Mouse (Mus musculus): ENCODE measurements around the gene Smim6. TPM values are rescaled to one million over a fixed set of nuclear protein-coding genes. Genes with fewer than 3 reads are reported as not detected.

Gene Smim6
- polyA plus RNA-seq, 1 experiment from 2014 or later = 0.77 TPM

DNA sequence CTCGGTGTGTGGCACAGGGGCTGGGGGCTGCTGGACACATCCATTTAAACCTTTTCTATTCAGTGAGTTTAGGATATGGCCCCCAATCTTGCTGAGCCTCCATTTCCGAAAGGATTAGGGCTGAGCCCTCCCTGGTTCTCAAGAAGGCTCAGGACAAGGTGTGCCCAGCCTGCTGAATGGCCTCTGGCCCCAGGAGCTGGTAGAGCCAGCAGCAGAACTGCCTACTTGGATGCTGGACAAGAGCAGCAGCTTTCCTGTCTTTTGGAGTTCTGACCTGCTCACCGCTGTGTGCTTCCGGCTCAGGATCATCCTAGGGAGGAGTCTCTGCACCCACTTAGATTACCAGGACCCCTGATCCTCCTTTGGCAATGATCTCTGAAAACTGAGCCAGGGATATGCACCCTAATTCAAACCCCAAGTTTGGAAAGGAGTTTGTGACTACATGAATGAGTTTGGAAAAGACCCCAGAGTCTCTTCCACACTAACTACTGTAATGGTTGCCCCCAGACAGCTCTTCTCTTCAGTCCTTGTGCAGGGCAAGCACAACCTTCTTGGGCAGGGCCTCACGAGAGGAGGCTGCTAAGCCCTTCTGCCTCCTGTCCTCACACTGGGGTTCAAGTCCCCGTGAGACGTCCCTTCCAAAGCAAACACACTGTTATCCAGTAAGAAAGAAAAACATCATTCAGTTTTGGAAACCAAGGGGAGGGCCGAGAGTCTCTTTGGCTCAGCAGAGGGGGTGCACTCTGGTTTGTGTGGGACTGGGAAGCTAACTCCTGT lies 11.1 kb upstream of the Smim6 start:
- Histone ChIP-seq H3K4me1 (replicated peaks) (peaks cover 75% of the 10 kb centered on the region), H3K36me3 (peaks cover 16% of the 10 kb centered on the region), H3K4me2 (peak overlapping the region; percentile 65), H3K4me3 (peak overlapping the region; percentile 39), H3K9me3 (replicated peaks) (no peaks in the 10 kb centered on the region), H3K27ac (ENCODE audit: poor library complexity, severe bottlenecking) (peak overlapping the region; percentile 96), H3K27me3 (replicated peaks) (no peaks in the 10 kb centered on the region), H3K9ac (peak overlapping the region; percentile 62)
- no peak for ATAC-seq (ENCODE audit: insufficient number of reproducible peaks, low FRiP score)
- 59% methylated on average over 8 of the region's 8 CpGs for WGBS

DNA sequence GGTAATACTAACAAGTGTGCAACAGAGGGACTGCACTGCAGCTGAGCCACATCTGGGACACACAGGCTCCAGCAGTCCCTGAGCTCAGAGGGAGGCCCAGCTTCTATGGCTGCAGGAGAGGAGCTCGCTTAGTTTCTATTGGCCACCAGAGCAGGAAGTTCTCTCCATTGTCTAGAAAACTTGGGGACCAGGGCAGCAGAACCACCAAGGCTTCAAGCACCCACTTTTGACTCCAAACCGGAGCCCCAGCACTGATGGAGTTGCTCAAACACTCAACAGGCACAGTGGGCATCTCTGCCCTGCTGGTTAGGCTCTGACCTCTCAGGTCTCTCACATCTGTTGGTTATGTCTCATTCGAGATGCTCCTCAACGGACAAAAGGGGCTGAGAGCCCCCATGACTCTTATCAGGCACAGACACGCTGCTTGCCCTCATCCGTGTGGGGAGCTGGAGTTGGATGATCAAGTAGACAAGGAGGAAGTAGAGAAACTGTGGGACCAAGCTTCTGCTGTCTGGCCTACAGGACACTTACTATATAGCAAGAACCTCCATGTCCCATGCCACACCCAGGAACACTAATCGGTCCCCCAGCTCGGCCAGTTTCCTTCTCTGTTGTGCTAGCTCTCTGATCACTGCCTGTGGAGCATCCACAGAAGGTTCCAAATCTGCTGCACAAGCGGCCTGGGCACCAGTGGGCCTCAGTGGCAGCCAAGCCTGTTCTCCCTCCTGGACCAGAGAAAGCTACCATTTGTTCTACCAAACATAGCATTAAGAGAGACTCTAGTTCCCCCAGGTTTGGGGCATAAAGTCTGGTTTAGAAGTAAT lies 10.3 kb upstream of the Smim6 start:
- Histone ChIP-seq H3K27me3 (replicated peaks) (no peaks in the 10 kb centered on the region), H3K4me3 (peak overlapping the region; percentile 39), H3K9ac (peak overlapping the region; percentile 62), H3K27ac (ENCODE audit: poor library complexity, severe bottlenecking) (peak overlapping the region; percentile 96), H3K9me3 (replicated peaks) (no peaks in the 10 kb centered on the region), H3K4me2 (peak overlapping the region; percentile 65), H3K36me3 (peaks cover 10% of the 10 kb centered on the region), H3K4me1 (replicated peaks) (peaks cover 83% of the 10 kb centered on the region)
- no peak; the same call in 1 of the 2 replicates for ATAC-seq (ENCODE audit: insufficient number of reproducible peaks, low FRiP score)
- WGBS = 62% methylated on average over 9 of the region's 9 CpGs

DNA sequence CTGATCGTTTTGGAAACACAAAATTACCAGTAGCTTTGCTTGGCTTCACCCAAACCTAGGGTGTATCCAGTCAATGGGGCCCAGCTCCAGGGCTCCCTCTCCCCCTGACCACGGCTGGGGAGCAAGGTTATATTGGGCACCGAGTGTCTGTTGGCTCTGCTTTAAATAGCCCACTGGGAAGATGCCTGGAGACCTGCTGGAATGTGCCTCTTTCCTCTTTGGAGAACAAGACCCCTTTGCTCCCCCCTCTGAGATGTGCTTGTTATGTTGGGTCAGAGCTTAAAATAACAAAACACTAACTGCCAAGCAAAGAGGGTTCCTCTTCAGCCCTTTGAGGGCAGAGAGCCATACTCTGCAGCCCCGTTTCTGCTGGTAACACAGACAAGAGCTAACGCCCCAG lies 9.6 kb upstream of the Smim6 start:
- WGBS = 43% methylated on average over 5 of the region's 5 CpGs
- H3K27ac ChIP-seq (ENCODE audit: poor library complexity, severe bottlenecking) = peak overlapping the region; percentile 96
- H3K36me3 ChIP-seq = peaks cover 4% of the 10 kb centered on the region
- H3K4me2 ChIP-seq = peak overlapping the region; percentile 65
- no peak overlapping the region for H3K4me3 ChIP-seq
- ATAC-seq (ENCODE audit: insufficient number of reproducible peaks, low FRiP score) = no peak
- no peaks in the 10 kb centered on the region for H3K9me3 ChIP-seq (replicated peaks)
- H3K4me1 ChIP-seq (replicated peaks) = peaks cover 83% of the 10 kb centered on the region
- no peaks in the 10 kb centered on the region for H3K27me3 ChIP-seq (replicated peaks)
- H3K9ac ChIP-seq = peak overlapping the region; percentile 62

DNA sequence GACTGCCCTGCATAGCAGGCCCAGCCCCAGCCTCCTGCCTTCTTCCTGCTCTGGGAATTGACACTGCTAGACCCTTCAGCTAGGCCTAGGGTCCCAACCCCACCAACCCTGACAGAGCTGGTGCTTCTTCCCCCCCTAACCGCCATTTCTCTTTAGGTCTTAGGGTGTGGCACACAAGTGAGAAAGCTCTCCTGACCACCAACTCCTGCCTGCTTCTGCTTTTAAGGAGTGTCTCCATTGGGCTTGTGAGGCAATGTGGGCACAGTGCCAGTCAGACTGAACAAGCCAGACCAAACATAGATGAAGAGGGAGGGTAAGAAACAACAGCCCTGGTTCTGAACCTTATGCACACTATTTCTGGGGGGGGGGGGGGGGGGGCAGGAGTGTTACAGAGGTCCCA lies 9.0 kb upstream of the Smim6 start:
- Histone ChIP-seq H3K36me3 (no peaks in the 10 kb centered on the region), H3K4me3 (no peak overlapping the region), H3K27me3 (replicated peaks) (no peaks in the 10 kb centered on the region), H3K9ac (peak overlapping the region; percentile 28; the same call in 1 of the 2 replicates), H3K9me3 (replicated peaks) (no peaks in the 10 kb centered on the region), H3K27ac (ENCODE audit: poor library complexity, severe bottlenecking) (peak overlapping the region; percentile 96), H3K4me1 (replicated peaks) (peaks cover 83% of the 10 kb centered on the region), H3K4me2 (peak overlapping the region; percentile 65)
- WGBS = 57% methylated on average over 1 of the region's 1 CpGs
- no peak for ATAC-seq (ENCODE audit: insufficient number of reproducible peaks, low FRiP score)

DNA sequence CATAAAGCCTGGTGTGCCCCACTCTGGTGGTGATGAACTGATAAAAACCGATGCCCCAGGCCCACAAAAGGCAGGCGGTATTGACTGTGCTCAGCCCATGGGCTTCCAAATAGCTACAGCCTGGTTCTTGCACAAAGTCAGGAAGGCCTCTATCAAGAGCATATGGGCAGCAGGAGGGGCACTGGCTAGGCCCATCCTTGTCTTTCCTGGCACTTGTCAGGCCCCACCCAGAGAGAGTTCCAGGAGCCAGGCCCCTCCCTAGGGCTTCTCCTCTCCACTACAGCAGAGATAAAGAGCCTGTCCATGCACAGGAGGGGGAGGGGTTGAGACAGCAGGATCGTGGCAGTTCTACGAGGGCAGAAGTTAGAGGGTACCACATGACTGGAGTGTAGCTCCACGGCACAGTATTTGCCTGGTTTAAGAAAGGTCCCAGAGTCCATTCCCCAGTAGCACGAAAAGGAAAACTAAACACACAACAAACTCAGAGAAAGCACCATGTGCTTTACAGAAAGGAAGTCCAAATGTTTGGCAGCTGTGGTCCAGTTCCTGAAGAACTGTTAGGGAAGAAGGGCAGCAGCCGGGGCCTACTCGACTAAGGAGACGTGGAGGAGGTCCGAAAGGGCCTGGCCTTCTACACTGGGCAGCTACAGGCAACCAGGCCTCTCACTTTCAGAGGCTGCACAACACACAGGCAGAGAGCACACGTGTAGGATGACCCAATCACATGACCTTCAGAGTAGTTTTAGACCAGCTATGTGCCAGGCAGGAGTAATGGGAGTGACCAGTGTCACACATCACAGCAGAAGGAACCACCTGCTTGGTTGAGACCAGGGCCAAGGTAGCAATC lies 8.2 kb upstream of the Smim6 start:
- Histone ChIP-seq H3K27me3 (replicated peaks) (no peaks in the 10 kb centered on the region), H3K9ac (0 out of 2 replicates have a peak overlapping the region, but pooled peaks have one; percentile 40), H3K4me2 (peak overlapping the region; percentile 65), H3K9me3 (replicated peaks) (no peaks in the 10 kb centered on the region), H3K27ac (ENCODE audit: poor library complexity, severe bottlenecking) (peak overlapping the region; percentile 96), H3K36me3 (peaks cover 7% of the 10 kb centered on the region), H3K4me3 (no peak overlapping the region), H3K4me1 (replicated peaks) (peaks cover 79% of the 10 kb centered on the region)
- 33% methylated on average over 11 of the region's 11 CpGs for WGBS
- ATAC-seq (ENCODE audit: insufficient number of reproducible peaks, low FRiP score) = peak; percentile 91

DNA sequence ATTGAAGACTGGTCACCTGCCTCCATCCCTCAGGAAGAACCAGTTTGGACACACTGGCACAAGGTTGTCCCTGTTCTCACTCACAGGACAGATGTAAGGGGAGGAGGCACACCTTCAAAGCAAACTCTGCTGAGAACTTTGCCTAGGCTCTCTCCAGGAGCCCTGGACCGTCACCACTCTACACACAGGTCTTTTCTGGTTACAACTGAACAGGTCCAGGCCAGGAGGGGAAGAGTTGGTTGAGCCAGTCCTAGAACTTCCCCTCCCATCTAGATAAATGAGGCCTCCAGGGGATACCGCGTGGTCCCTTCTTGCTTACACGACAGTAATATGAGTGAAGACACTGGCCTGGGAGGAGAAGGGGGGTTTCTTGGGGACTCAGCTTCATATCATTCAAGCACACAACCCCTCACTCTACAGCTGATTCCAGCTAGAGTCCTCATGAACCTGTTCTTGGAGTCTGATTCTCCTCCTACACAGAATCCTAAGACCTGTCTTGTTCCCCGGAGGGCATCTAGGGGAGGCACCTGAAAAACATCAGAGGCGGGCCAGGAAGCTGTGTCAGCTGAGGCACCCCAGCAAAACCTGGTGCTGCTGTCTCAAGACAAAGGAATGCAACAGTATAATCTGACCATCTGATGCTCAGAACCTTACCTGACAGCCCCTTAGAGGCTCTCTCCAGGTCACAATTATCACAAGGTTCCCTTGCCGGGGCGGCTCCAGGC lies 7.4 kb upstream of the Smim6 start:
- Histone ChIP-seq H3K9me3 (replicated peaks) (no peaks in the 10 kb centered on the region), H3K4me3 (no peak overlapping the region), H3K27me3 (replicated peaks) (no peaks in the 10 kb centered on the region), H3K9ac (peak overlapping the region; percentile 27; the same call in 1 of the 2 replicates), H3K27ac (ENCODE audit: poor library complexity, severe bottlenecking) (peak overlapping the region; percentile 96), H3K4me1 (replicated peaks) (peaks cover 71% of the 10 kb centered on the region), H3K4me2 (no peak overlapping the region), H3K36me3 (peaks cover 9% of the 10 kb centered on the region)
- WGBS = 61% methylated on average over 8 of the region's 8 CpGs
- no peak for ATAC-seq (ENCODE audit: insufficient number of reproducible peaks, low FRiP score)

DNA sequence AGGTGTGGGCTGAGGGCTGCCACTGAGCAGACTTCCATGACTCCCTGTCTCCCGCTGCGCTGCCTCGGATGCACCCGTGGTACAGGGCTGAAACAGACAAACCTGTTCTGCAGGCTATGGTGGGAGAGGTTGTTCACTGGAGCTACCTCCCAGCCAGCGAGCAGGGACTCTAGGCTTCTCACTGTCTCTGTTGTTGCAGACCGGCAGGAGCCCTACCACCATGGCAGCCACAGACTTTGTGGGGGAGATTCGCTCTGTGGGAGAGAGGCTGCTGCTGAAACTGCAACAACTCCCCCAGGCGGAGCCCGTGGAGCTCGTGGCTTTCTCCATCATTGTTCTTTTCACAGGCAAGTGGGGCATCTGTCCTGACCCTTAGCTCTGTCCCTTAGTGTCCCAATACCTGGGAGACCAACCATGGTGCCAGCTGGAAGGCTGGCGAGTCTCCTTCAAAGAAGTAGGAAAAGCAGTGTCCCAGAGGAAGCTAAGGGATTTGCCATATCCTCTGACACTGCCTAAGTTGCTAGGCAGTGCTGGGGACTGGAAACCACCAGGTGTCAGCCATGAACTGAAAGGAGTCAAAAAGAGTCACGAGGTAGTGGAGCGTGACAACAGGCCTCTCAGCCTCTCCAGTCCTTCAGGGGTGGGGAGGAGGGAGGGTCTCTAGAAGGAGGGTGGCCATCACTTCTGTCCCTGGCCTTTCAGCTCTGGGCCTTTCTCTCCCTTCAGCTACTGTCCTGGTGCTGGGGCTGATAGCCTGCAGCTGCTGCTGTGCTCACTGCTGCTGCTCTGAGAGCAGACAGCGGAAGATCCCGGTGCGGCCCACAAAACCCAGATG lies 6.6 kb upstream of the Smim6 start:
- Histone ChIP-seq H3K4me3 (no peak overlapping the region), H3K4me2 (no peak overlapping the region; the same call in 1 of the 2 replicates), H3K9me3 (replicated peaks) (no peaks in the 10 kb centered on the region), H3K27ac (ENCODE audit: poor library complexity, severe bottlenecking) (no peak overlapping the region), H3K9ac (peak overlapping the region; percentile 27; the same call in 1 of the 2 replicates), H3K4me1 (replicated peaks) (peaks cover 64% of the 10 kb centered on the region), H3K27me3 (replicated peaks) (no peaks in the 10 kb centered on the region), H3K36me3 (peaks cover 9% of the 10 kb centered on the region)
- 49% methylated on average over 16 of the region's 16 CpGs for WGBS
- ATAC-seq (ENCODE audit: insufficient number of reproducible peaks, low FRiP score) = no peak

DNA sequence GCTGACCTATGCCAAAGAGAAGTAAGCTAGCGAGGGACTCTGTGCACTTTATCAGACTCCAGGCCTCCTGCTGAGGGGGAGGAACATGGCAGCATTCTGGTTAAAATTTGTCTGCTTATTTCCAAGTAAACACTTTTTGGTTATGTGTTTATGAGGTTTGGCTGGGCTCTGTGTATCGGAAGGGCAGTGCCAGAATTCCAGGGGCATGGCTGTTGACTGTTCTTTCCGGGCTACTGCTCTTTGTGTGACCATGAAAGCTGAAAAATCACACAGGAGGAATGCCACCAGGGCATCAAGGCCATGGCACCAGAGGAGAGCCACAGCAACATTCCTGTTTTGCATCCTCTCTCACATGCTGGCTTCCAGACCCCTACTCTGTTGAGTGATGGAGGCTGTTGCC lies 5.7 kb upstream of the Smim6 start:
- no peaks in the 10 kb centered on the region for H3K9me3 ChIP-seq (replicated peaks)
- ATAC-seq (ENCODE audit: insufficient number of reproducible peaks, low FRiP score) = no peak

DNA sequence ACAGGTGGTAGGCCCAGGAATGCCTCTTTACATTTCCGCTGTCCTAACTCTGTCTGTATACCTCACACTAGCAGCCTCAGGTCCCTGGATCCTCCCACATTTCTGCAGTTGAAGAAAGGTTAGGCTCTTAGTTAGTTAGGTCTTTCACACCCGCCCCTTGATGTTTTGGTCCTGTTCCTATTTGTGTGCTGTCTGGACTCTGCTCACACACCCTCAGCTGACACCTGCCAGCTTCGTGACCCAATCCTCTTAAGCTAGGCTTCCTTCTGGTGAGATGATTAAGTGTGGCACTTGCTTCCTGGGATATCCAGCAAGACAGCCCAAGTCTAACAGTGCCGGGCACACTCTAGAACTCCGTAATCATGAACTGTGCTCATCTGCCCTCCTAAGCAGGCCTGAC lies 5.3 kb upstream of the Smim6 start:
- WGBS = 80% methylated on average over 5 of the region's 5 CpGs
- Histone ChIP-seq H3K27me3 (replicated peaks) (no peaks in the 10 kb centered on the region), H3K9me3 (replicated peaks) (no peaks in the 10 kb centered on the region), H3K27ac (ENCODE audit: poor library complexity, severe bottlenecking) (no peak overlapping the region), H3K4me3 (no peak overlapping the region), H3K36me3 (peaks cover 13% of the 10 kb centered on the region), H3K4me2 (no peak overlapping the region), H3K4me1 (replicated peaks) (peaks cover 50% of the 10 kb centered on the region), H3K9ac (0 out of 2 replicates have a peak overlapping the region, but pooled peaks have one; percentile 0)
- ATAC-seq (ENCODE audit: insufficient number of reproducible peaks, low FRiP score) = no peak

More for the DNA sequence above, 5.7 kb upstream of the Smim6 start:
- H3K9ac ChIP-seq = no peak overlapping the region
- H3K27me3 ChIP-seq (replicated peaks) = no peaks in the 10 kb centered on the region
- H3K4me2 ChIP-seq = no peak overlapping the region
- H3K4me1 ChIP-seq (replicated peaks) = peaks cover 54% of the 10 kb centered on the region
- no peak overlapping the region for H3K27ac ChIP-seq (ENCODE audit: poor library complexity, severe bottlenecking)
- H3K36me3 ChIP-seq = peaks cover 9% of the 10 kb centered on the region
- H3K4me3 ChIP-seq = no peak overlapping the region
- WGBS = 71% methylated on average over 3 of the region's 3 CpGs

Measured in heart, embryonic 12.5 days (tissue).